Mouse (Mus musculus): ENCODE data around the gene Per2. TPM values are rescaled to one million over a fixed set of nuclear protein-coding genes. Genes with fewer than 3 reads are reported as not detected.

Per2 gene
- polyA plus RNA-seq, 2 experiments: 2.2 to 3.3 TPM

- H3K4me1 ChIP-seq (replicated peaks; ENCODE audit: control insufficient read depth in 2 of 2, insufficient read depth in 2 of 2, low read length in 1 of 2): peaks cover 0 to 3% of the 10 kb centered on the region in 2 experiments; a peak in 2 of 4 replicates
- H3K9me3 ChIP-seq (ENCODE audit: control insufficient read depth, low read length): no peaks in the 10 kb centered on the region; the same call in 1 of the 2 replicates
- H3K27me3 ChIP-seq (ENCODE audit: control insufficient read depth, insufficient read depth, low read length): no peaks in the 10 kb centered on the region
- no peak for TF ChIP-seq CTCF (IDR thresholded peaks at IDR 0.05; ENCODE audit: low read depth)
- no peak for TF ChIP-seq EP300 (IDR thresholded peaks at IDR 0.05; ENCODE audit: low read depth)
- H3K9ac ChIP-seq (replicated peaks): no peak overlapping the region
- no peak overlapping the region for H3K4me2 ChIP-seq (ENCODE audit: low read depth)
- no peak overlapping the region for H3K4me3 ChIP-seq (ENCODE audit: insufficient read depth in 1 of 2, low read depth in 2 of 2, low read length in 2 of 2)
- ATAC-seq (ENCODE audit: insufficient read depth): no peak
- H3K27ac ChIP-seq: no peak overlapping the region
- 79% methylated on average over 17 of the region's 17 CpGs for WGBS (ENCODE audit: insufficient replicate concordance)
- no peak for DNase-seq (ENCODE audit: low read depth in 3 of 3, low spot score in 3 of 3)
- no peaks in the 10 kb centered on the region; the same call in none of the 2 replicates for H3K36me3 ChIP-seq (replicated peaks; ENCODE audit: control insufficient read depth, insufficient read depth, low read depth)
Measured at GRCm38 (mm10) chr1:91444841-91445830, 14.0 kb downstream of the Per2 start.

- no peaks in the 10 kb centered on the region; the same call in none of the 2 replicates for H3K36me3 ChIP-seq (replicated peaks; ENCODE audit: control insufficient read depth, insufficient read depth, low read depth)
- TF ChIP-seq CTCF (IDR thresholded peaks at IDR 0.05; ENCODE audit: low read depth) (no peak), EP300 (IDR thresholded peaks at IDR 0.05; ENCODE audit: low read depth) (no peak)
- 73% methylated on average over 6 of the region's 7 CpGs for WGBS (ENCODE audit: insufficient replicate concordance)
- no peak overlapping the region for H3K9ac ChIP-seq (replicated peaks)
- ATAC-seq (ENCODE audit: insufficient read depth) (no peak), DNase-seq (ENCODE audit: low read depth in 3 of 3, low spot score in 3 of 3) (no peak)
- no peak overlapping the region for H3K4me3 ChIP-seq (ENCODE audit: insufficient read depth in 1 of 2, low read depth in 2 of 2, low read length in 2 of 2)
- no peak overlapping the region for H3K27ac ChIP-seq
- no peaks in the 10 kb centered on the region; a peak in 1 of 4 replicates for H3K4me1 ChIP-seq (replicated peaks; ENCODE audit: control insufficient read depth in 2 of 2, insufficient read depth in 2 of 2, low read length in 1 of 2)
- no peak overlapping the region for H3K4me2 ChIP-seq (ENCODE audit: low read depth)
- H3K9me3 ChIP-seq (ENCODE audit: control insufficient read depth, low read length): no peaks in the 10 kb centered on the region; the same call in 1 of the 2 replicates
- no peaks in the 10 kb centered on the region for H3K27me3 ChIP-seq (ENCODE audit: control insufficient read depth, insufficient read depth, low read length)
Measured at GRCm38 (mm10) chr1:91442350-91442990, 16.7 kb downstream of the Per2 start.

GRCm38 (mm10) chr1:91441855-91442254 lies 17.3 kb downstream of the Per2 start:
- 75% methylated on average over 3 of the region's 3 CpGs for WGBS (ENCODE audit: insufficient replicate concordance)
- DNase-seq (ENCODE audit: low read depth in 3 of 3, low spot score in 3 of 3): no peak
- H3K9me3 ChIP-seq (ENCODE audit: control insufficient read depth, low read length): no peaks in the 10 kb centered on the region

DNA sequence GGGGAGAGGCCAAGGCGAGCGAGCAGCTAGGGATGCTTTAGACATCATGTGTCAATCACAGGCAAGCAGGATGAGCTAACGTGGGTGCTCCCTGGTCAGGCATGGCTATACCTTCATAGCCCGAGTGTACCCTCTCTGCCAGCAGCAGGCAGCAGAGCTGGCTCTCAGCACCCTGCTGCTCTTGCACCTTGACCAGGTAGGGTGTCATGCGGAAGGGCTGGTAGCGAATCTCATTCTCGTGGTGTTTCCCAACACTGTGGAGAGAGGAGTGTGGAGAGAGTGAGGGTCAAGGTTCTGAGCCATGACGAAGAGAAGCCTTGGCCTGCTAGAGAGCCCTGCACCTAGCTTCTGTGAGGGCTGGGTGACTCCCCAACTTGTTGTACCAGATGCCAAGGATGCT lies 19.3 kb downstream of the Per2 start:
- Histone ChIP-seq H3K36me3 (replicated peaks; ENCODE audit: control insufficient read depth, insufficient read depth, low read depth) (no peaks in the 10 kb centered on the region), H3K27ac (no peak overlapping the region), H3K9me3 (ENCODE audit: control insufficient read depth, low read length) (no peaks in the 10 kb centered on the region), H3K4me1 (replicated peaks; ENCODE audit: control insufficient read depth in 2 of 2, insufficient read depth in 2 of 2, low read length in 1 of 2) (peaks cover 0 to 4% of the 10 kb centered on the region in 2 experiments; a peak in 2 of 4 replicates), H3K4me2 (ENCODE audit: low read depth) (no peak overlapping the region), H3K4me3 (ENCODE audit: insufficient read depth in 1 of 2, low read depth in 2 of 2, low read length in 2 of 2) (no peak overlapping the region), H3K9ac (replicated peaks) (no peak overlapping the region), H3K27me3 (ENCODE audit: control insufficient read depth, insufficient read depth, low read length) (no peaks in the 10 kb centered on the region)
- no peak for ATAC-seq (ENCODE audit: insufficient read depth)
- DNase-seq (ENCODE audit: low read depth in 3 of 3, low spot score in 3 of 3): no peak
- TF ChIP-seq CTCF (IDR thresholded peaks at IDR 0.05; ENCODE audit: low read depth) (no peak), EP300 (IDR thresholded peaks at IDR 0.05; ENCODE audit: low read depth) (no peak)
- WGBS (ENCODE audit: insufficient replicate concordance): 73% methylated on average over 8 of the region's 8 CpGs

More at GRCm38 (mm10) chr1:91441855-91442254, 17.3 kb downstream of the Per2 start:
- no peak for ATAC-seq (ENCODE audit: insufficient read depth)
- H3K36me3 ChIP-seq (replicated peaks; ENCODE audit: control insufficient read depth, insufficient read depth, low read depth): no peaks in the 10 kb centered on the region
- no peak overlapping the region for H3K27ac ChIP-seq
- no peak overlapping the region for H3K4me2 ChIP-seq (ENCODE audit: low read depth)
- no peak overlapping the region for H3K9ac ChIP-seq (replicated peaks)
- TF ChIP-seq CTCF (IDR thresholded peaks at IDR 0.05; ENCODE audit: low read depth) (no peak), EP300 (IDR thresholded peaks at IDR 0.05; ENCODE audit: low read depth) (no peak)
- H3K4me3 ChIP-seq (ENCODE audit: insufficient read depth in 1 of 2, low read depth in 2 of 2, low read length in 2 of 2): no peak overlapping the region
- no peaks in the 10 kb centered on the region for H3K27me3 ChIP-seq (ENCODE audit: control insufficient read depth, insufficient read depth, low read length)
- no peaks in the 10 kb centered on the region; a peak in 1 of 4 replicates for H3K4me1 ChIP-seq (replicated peaks; ENCODE audit: control insufficient read depth in 2 of 2, insufficient read depth in 2 of 2, low read length in 1 of 2)

- no peak overlapping the region for H3K4me2 ChIP-seq (ENCODE audit: low read depth)
- H3K9ac ChIP-seq (replicated peaks): no peak overlapping the region
- peaks cover 0 to 4% of the 10 kb centered on the region in 2 experiments; a peak in 2 of 4 replicates for H3K4me1 ChIP-seq (replicated peaks; ENCODE audit: control insufficient read depth in 2 of 2, insufficient read depth in 2 of 2, low read length in 1 of 2)
- TF ChIP-seq CTCF (IDR thresholded peaks at IDR 0.05; ENCODE audit: low read depth): no peak
- no peak for TF ChIP-seq EP300 (IDR thresholded peaks at IDR 0.05; ENCODE audit: low read depth)
- ATAC-seq (ENCODE audit: insufficient read depth) (no peak), DNase-seq (ENCODE audit: low read depth in 3 of 3, low spot score in 3 of 3) (no peak)
- no peak overlapping the region for H3K4me3 ChIP-seq (ENCODE audit: insufficient read depth in 1 of 2, low read depth in 2 of 2, low read length in 2 of 2)
- no peaks in the 10 kb centered on the region for H3K36me3 ChIP-seq (replicated peaks; ENCODE audit: control insufficient read depth, insufficient read depth, low read depth)
- WGBS (ENCODE audit: insufficient replicate concordance): 71% methylated on average over 7 of the region's 7 CpGs
- H3K27me3 ChIP-seq (ENCODE audit: control insufficient read depth, insufficient read depth, low read length): no peaks in the 10 kb centered on the region
- H3K9me3 ChIP-seq (ENCODE audit: control insufficient read depth, low read length): no peaks in the 10 kb centered on the region
- H3K27ac ChIP-seq: no peak overlapping the region
Measured at GRCm38 (mm10) chr1:91437573-91437972, 21.6 kb downstream of the Per2 start.

Data from liver, embryonic 14.5 days (tissue).